Mouse (Mus musculus) lung, postnatal 36 days (tissue): ENCODE measurements around the gene Vcam1.
A peak's percentile ranks its signal among the peaks of the same experiment; 100 is the strongest.

Source experiments
- DNase-seq: peaks from one replicate; pipeline ENCODE4 v3.0.0; 2022; ENCODE audit warnings: mixed read lengths

The Vcam1 gene

DNA sequence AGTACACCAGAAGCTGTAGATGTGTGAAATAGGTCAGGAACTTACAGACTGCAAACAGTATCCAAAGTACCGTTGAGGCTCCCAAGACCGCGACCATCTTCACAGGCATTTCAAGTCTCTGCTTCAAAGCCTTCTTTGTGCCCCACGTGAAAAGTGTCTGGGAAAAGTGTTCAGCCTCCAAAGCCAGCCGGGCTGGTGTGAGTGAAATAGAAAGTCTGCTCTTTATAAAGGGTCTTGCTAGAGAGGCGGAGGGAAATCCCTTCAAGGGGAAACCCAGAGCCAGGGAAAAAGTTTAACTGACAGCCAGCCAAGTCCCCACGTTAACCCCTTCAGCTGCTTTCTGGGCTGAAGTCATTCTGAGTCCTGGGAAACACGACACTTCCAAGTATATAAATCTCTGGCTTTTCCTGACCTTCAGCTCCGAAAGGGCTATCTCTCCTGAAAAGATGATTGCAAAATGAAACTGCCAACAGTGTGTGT is at the start of gene Vcam1:
Gene Vcam1 (minus strand): TSS at position 430 of the 480 bp plus-strand sequence.
- peak; percentile 68 for DNase-seq

DNA sequence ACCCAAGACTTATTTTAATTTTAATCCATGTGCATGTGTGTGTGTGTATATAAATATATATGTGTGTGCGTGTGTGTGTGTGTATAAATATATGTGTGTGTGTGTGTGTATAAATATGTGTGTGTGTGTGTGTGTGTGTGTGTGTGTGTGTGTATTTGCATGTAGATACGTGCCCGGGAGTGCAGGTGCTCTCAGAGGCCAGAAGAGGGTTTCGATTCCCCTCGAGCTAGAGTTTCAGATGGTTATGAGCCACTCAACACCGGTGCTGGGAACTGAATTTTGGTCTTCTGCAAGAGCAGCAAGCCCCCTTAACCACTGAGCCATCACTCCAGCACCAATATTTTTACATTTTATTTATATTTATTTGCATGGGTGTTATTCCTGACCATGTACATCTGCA is 45.6 kb upstream of the Vcam1 start:
- no peak for DNase-seq

DNA sequence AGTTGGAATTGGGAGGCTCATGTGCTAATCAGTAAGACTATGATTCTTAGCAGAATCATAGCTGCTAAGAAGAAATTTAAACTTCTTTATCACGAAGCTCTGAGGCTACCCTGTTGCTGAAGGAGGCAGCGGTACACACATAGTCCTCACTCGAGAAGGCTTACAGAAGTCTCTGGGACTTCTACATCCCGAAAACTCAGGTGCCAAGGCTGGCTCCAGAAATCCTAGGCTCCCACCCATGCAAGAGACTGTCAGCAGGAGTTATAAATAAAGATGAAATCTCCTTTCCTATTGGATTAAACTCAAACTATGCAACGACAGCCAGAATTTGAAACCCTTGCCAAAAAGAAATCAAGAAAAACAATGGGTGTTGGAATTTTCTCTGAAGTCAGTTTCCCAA is 42.0 kb upstream of the Vcam1 start:
- DNase-seq = no peak

DNA sequence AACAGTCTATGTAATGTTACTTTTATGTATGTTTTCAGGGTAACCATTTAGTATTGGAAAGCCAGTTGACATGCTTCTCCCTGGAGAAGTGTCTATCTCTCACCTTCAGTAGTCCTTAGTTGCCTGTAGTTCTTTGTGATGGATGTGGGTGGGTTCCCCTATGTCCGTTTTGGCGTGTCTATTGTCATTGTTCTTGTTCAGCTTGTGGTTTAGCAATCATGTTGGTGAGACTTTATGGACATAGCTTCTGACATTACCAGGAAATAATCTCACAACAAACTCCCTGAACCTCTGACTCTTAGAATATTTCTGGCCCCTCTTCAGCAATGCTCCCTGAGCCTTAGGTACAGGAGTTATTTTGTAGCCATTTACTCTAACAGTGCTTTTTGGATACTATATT is 38.6 kb upstream of the Vcam1 start:
- DNase-seq = no peak

DNA sequence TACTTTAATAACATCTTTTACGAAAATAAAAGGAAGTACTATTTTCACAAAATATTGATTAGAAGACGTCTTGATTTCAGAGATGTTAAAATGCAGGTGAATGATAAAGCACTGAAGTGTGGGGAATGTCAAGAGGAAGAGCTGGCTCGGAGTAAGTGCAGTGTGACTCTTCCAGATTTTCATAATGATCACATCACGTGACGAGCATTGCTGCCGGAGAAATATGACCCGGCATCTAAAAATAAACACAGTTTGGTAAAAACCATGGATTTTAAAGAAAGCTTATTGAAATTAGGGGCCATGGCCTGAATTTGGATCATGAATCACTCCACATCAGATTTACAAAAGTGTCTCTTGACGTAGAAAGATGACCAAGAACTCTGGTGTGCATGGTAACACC is 36.8 kb upstream of the Vcam1 start:
- DNase-seq = peak; percentile 12

DNA sequence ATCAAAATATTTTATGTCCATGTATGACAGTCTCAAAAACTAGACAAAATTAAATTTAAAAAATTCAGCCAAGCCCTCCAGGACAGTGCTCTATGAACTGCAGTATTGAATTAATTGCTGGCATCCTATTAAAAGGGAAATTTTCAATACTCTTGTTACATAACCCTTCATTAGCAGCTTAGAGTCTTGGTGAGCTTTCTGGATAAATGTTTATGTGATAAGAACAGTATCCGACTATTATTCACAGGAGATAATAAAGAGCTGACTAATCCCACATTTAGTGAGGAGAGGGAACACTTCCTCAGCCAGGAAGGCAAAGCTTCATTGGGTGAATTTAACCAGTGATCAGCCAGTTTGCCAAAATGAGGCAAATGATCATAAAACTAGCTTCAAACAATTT is 35.5 kb upstream of the Vcam1 start:
- DNase-seq = no peak

DNA sequence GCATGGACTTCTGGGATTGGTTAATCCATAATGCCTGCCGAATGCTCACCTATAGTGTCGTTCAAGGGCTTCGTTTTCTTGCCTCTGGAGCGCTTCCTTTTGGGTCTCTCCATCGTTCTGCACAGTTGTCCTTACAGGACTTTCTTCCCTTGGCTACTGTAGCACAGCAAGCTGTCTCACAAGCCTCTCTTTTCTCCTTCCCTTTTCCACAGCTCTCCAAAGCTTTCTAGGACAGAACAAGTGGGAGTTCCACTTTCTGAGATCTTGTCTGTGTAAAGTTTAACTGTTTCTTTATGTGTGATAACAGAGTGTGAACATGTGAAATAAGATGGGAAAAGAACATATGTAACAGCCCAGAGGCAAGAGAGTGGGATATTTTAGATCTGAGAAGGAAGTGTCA is 34.0 kb upstream of the Vcam1 start:
- DNase-seq = no peak

DNA sequence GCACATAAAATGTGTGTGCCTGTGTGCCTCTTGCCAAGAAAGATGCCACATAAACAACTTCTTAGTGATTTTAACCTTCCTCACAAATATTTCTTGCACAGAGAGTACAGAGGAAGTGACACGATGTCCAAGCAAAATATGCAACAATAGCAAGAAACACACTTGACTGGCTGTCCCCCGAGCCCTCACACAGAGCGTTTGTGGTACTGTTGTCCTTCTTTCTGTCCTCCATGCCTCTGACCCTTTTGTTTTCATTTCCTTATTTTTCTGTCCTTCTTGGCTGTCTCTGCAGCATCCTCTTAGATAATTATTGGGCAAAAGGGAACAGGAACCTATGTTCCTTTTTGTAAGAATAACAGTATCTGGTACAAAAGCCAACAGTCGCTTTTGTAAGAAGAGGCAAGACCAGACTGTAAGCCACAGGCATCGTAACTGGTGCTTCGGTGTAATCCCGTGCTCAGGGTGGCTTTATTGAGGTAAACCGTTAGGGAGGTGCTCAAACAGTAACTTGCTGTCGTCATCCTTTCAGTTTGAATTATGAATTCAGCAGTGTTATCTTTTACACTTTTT is 32.7 kb upstream of the Vcam1 start:
- peak; percentile 24 for DNase-seq

DNA sequence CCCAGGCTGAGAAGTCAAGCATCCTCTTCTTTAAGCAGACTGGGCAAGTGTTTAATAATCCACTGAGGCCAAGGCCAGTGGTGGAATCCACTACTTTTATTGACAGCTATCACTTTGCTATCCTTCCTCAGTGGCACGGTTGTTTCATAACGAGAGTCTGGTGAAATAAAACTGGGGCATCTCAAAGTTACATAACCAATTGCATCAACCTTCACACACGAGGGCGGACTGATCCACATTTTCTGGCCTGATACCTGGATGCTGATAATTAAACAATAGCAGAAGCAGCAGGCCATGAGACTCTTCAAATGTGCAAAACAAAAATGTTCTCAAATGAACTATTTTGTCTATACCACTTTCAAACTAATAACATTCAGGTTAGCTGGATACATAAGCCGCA is 29.9 kb upstream of the Vcam1 start:
- peak; percentile 22 for DNase-seq

DNA sequence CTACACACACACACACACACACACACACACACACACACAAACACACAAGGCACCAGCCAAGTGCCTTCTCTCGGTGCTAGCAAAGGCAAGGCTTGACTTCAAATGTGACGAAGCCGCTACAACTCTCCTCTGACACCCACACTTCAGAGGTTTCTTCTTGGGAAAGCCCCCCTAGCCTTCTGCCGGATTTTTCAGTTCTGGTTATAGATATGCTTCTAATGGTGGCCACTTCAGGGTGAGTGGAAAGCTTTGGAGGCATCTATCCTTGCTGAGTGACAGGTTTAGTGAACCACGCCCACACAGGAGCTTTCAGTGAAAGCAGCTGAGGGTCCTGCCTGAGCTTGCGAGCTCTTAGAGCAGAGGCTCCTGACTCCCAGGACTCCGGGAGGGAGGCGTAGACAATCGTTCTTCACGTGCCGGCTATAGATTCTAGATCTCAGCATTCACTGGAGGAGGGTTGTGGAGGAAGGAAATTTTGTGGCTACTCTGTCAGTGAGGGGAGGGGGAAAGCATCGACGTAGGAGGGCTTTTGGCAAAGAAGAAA is 28.0 kb upstream of the Vcam1 start:
- DNase-seq = no peak

DNA sequence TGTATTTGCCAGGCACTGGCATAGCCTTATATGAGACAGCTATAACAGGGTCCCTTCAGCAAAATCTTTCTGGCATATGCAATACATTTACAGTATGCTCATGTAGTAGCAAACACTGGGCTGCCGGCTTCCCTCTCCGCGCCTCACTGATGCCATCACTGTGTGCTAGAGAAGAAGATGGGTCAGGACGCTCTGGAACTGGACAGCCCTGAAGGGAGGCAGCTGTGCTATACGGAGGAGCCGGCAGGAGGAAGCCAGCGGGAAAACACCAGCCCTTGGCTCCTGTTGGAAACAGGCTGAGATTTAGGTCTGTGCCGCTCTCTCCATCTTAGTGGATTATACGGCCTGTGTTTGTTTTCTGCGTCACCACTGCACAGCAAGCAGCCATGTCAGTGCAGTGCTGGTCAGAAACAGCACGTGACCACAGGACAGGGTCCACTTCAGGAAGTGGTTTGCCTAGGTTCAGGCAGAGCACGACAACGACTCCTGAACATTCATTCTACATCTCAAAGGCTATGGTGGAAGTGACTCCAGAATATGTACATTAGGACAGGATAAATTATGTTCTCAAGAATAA is 20.7 kb upstream of the Vcam1 start:
- no peak for DNase-seq

DNA sequence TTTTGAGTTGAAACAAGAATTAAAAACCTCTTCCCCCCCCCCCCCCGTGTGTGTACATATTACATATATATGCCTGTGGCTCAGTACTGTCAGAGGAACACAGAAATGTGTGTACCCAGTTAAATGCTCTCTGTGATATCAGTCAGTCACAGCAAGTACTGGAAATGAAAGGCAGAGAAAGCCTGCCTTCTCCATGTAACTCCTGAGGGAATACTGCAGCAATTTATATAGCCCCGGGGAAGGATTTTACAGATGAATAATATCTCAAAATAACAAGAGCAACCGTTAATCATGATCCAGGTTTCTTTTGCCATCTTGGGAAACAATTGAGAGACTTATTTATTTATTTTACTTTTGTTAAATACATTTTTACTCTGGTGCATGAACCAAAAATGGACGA is 19.6 kb upstream of the Vcam1 start:
- DNase-seq = no peak

DNA sequence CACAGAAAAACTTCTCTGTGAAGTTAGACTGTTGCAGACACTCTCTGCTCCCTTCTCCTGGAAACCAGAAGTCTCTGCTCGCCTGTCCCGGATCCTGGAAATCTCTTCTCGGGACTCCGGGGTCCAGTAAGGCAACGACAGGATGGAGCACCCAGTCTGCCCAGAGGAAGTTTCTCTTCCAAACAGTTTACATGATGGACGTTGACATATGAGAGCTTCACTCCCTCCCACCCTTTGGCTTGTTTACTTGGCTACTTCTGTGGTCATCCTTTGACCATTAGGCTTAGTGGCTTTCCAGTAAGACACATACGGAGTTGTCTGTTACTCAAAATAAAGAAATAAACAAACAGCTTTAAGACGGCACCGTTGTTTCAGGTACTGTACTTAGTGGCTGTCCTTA is 19.2 kb upstream of the Vcam1 start:
- peak; percentile 61 for DNase-seq

DNA sequence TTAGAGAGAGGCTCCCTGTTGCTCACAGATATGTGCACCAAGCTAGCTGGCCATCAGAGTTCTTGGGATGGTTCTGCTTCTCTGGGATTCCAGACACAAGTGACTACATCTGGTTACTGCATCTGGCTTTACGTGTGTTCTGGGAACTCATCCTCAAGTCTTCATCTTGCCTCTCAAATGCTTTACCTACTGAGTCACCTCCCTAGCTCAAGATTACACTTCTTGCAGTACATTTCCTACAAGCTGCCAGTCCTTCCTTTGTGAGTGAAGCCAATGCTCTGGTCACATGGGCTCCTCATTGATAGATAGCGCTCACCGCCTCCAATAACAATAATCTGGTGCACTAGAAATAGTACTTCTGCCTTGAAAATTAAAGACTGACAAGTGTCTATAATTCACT is 11.7 kb upstream of the Vcam1 start:
- DNase-seq = no peak

DNA sequence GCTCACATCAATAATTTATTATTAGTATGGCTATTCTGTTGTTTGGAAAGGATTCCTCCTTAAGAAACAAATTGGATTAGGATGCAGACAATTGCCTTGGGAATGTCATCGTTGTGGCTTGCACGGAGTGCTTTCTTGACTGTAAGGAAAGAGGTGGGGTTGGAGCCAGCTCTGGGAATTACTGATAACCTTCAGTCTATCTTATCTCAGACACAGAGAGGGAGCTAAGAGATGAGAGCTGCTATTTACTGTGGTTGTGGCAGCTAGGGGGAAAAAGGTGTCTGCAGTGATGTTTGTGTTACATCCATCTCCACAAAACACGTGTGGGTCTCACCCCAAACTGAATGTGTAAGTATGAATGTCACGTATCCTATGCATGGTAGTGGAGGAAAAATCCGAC is 9.5 kb upstream of the Vcam1 start:
- DNase-seq = no peak

DNA sequence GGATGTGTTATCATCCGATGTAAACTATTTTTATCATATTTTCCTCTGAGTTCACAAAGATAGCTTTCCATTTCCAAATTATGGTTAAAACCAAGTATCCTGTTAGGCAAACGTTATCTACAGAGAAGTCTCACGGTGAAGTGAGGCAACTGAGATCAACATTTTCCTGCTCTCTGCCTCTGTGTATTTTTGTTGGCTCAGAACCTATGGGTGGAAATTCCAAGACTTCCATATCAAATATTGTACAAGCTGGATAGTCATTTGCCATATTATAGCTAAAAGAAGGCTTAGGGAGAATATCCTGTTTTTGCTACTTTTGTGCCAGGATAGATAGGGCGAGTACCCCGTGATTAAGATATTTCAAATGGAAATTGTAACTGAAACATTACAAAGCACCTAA is 8.6 kb upstream of the Vcam1 start:
- no peak for DNase-seq

DNA sequence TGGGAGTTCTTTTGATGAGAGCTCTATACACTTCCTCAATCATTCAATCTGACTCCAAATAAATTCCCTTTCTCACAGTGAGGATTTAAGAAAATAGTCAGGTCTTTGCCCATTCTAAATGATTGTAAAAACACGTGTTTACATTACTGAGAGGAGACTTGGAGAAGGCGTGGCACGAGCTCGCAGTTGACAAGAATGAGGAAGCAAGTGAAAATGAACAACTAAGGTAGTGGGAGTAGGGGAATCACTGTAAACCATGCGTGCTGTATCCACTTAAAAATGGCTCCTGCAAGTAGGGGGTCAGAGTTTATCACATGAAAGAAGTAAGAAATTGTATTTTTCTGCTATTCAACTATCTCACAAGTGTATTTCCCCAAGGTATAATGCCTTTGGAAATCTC is 3.9 kb upstream of the Vcam1 start:
- DNase-seq = no peak

DNA sequence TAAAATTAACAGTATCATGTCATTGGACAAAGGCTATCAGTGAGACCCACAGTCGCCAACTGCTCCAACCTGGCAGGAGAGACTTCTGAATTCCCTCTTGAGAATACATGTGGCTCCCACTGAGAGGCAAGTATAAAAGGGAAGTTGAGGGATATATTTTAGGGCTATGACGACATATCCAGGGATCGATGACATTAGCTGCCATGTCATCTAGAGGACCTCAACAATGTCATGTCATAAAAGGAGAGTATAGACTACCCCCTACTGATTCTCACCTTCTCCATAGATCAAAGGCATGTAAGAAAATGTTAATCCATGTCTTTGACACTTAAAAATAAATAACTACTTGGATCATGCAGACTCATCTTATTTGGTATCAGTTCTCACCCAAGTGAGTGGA is 1.2 kb upstream of the Vcam1 start:
- no peak for DNase-seq

DNA sequence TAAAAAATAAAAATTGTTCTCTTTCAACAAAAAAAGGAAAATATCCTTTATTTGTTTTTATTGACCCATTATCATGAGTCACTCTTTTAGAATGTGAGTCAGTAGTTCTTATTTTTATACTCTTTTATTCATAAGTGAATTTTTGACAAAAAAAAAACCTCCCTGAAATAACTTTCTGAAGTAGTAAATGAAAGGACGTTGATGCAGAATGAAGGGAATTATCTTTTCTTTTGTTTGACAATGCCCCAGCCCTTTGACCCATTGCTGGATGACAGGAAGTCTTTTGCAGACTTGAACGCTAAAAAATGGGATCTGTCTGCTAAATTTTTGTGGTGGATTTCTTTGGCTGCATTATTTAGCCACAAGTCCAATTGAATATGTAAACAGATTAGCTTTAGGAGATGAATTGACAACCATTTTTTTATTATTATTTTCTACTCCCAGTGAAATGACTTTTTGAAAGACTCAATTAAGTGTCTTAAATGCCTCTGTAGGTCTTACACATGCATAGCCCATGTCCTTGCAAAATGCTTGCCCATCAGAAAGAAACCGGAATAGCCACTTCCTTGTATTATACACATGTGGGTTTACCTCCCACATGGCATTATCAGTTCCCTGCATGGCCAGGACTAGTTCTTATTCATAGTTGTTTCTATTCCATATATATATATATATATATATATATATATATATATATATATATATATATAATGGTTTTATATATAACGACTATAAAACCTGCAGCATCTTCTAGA is 530 bp upstream of the Vcam1 start:
- DNase-seq = no peak

DNA sequence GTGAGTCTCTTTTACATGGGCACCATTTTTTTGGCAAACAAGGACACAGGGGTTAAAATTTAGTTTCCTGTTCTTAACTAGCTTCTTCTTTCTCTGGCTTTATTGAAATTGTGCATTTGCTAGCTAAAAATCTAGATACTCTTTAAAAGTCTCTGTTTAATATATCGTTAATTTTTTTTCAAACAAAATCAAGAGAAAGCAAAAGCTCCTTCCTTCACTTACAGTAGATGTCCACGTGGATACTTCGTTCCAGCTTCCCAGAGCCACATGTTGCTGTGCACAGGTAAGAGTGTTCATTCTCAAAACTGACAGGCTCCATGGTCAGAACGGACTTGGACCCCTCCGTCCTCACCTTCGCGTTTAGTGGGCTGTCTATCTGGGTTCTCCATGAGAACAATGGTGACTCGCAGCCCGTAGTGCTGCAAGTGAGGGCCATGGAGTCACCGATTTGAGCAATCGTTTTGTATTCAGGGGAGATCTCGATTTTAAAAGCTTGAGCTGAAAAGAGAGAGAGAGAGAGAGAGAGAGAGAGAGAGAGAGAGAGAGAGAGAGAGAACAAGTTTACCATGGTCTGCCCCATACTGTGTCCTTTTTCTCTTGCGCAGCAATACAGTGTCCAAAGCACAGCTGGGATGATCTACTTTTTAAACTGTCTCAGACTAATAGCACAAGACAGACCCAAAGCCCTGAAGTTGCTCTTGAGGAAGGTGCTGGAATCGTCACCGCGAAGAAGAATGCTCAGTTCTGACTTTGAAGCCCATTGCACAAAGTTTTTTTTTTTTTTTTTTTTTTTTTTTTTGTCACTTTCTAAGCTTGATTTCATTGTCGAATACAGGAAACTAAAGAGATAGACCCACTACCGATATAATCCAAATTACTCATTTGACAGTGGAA is 930 bp downstream of the Vcam1 start:
- DNase-seq = no peak

DNA sequence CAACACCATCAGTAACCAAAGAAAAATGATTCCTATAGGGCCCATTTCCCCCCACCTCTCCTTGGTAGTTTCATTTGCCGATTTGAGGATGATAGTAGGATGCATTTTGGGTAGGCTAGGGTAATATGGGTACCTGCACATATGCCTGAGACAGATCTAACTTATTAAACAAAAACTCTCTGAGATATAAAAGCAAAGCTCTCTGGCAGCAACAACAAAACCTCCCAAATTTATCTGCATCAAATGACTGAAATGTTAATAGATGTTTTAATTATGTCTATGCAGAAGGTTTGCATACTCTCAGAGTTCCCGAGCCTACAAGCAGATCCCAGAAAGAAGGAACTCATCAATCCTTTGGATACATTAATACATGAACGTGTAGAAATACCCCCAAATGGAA is 1.7 kb downstream of the Vcam1 start:
- DNase-seq = no peak

DNA sequence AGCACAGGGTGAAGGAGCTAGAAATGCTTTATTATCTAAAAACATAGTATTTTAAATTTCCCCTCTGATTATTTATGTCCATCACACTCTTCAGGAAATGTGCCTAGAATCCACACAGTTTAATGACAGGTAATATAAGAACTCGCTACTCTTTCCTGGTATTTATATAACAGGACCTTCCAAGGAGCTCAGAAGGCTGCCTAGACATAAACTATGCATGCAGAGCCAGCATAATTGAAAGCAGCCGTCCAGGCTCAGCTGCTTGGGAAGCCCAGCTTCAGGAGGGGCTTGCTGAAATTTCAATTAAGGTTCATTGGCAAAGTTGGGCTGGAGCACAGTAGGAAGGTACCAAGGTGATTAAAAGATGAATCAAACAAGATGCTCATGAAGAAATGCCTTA is 2.2 kb downstream of the Vcam1 start:
- DNase-seq = no peak

DNA sequence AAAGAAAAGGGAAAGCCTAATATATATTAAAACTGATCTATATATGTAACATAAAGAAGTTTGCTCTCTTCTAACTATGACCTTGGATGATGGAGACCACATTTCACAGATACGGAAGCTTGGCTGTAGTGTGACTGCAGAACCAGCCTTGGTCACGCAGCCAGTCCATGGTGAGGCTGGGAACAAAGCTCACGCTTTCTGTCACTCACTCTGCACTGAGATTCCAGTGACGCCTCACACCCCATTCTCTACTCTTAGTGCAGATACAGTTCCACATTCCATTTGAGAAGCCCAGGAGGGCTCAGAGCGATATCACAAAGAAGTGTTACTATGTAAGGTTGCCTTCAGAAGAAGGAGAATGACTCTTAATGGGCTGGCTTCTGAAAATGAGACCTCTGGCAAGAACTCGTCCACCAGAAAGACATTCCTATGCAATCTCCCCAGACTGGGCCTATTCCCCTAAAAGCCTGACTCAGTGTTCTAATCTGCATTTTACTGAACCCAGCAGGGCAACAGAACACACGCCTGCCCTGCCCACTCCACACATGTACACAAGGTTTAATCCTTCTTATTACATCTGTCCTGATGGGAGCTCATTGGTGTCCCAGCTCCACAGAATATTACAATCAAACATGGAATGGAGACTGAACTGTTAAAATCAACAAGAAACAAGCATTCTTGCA is 2.8 kb downstream of the Vcam1 start:
- DNase-seq = no peak
